Mouse (Mus musculus) heart, adult 2 months (tissue): ENCODE data around the gene Brf1.

Experiments
- CTCF ChIP-seq: fragments of 200-600 bp; IDR thresholded peaks from 2 replicates; pipeline ENCODE4 v1.8.1; 2022; ENCODE audit warnings: antibody characterized with exemption, mild to moderate bottlenecking, moderate library complexity
- EP300 ChIP-seq: fragments of 200-500 bp; IDR thresholded peaks from 2 replicates; pipeline ENCODE4 v1.6.1; 2011; ENCODE audit warnings: low read depth, low read length, control low read depth; ENCODE audit not compliant: insufficient read depth
- POLR2A ChIP-seq: fragments of 200-500 bp; IDR thresholded peaks from 2 replicates; pipeline ENCODE4 v1.6.1; 2011; ENCODE audit warnings: mild to moderate bottlenecking, low read depth, low read length, control low read depth; ENCODE audit not compliant: insufficient read depth

DNA sequence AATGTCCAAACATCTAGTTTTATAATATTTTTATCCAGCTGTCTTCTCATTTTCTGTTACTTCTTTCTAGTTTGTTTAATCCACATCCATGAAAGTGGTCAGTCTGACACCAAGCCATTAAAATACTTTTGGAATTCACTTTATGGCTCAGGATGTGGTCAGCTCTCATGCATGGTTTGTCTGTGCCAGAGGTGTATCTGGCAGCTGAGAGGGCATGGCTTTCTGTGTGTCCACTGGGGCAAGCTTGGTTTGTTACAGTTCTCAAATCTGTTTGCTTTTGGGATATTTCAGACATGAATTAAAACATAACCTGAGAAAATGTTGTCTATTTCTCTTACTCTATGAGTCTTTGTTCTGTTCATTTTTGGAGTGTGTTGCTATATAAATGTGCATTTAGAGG is 21.0 kb upstream of the Brf1 start:
- TF ChIP-seq POLR2A: no peak
- no peak for TF ChIP-seq CTCF
- TF ChIP-seq EP300: no peak
